In genomic region chr4:133863795-133864379, GRCm38 (mm10) we compare ENCODE assay signal across 10 mouse cellular contexts. TPM values are rescaled to one million over a fixed set of nuclear protein-coding genes. Genes with fewer than 3 reads are reported as not detected.
A peak's percentile ranks its signal among the peaks of the same experiment; 100 is the strongest.
DNase-seq lines count a peak whose midpoint lies in the region; ATAC-seq lines count a peak whose summit lies in the region.
"Had no signal": no experiment of that assay in that cellular context is flagged by ENCODE, and none has a peak within 500 bp of the region (broad histone marks: within the 10 kb centered on the region; RNA-seq: fewer than 3 reads in every experiment).

No protein-coding gene starts in this region.

- H3K4me2 ChIP-seq in kidney, embryonic 15.5 days = no peak overlapping the region
- no peak overlapping the region for H3K4me2 ChIP-seq in forebrain, embryonic 13.5 days
- no peak overlapping the region for H3K4me2 ChIP-seq in midbrain, embryonic 14.5 days (ENCODE audit: low read length)
- H3K4me2 ChIP-seq in heart, embryonic 11.5 days = no peak overlapping the region
- H3K4me2 ChIP-seq: limb, embryonic 15.5 days had no signal

- H3K9ac ChIP-seq in kidney, embryonic 15.5 days = no peak overlapping the region
- H3K9ac ChIP-seq in forebrain, embryonic 13.5 days = peak overlapping the region; percentile 14
- peak overlapping the region; percentile 26; the same call in 1 of the 2 replicates for H3K9ac ChIP-seq in midbrain, embryonic 14.5 days (replicated peaks; ENCODE audit: low read length)
- H3K9ac ChIP-seq in heart, embryonic 11.5 days (ENCODE audit: low read depth, low read length) = no peak overlapping the region; the same call in 1 of the 2 replicates
- H3K9ac ChIP-seq: limb, embryonic 15.5 days had no signal

- H3K27me3 ChIP-seq in kidney, embryonic 15.5 days = no peaks in the 10 kb centered on the region
- no peaks in the 10 kb centered on the region for H3K27me3 ChIP-seq in forebrain, embryonic 13.5 days
- H3K27me3 ChIP-seq in midbrain, embryonic 14.5 days (ENCODE audit: control insufficient read depth, insufficient read depth, low read length) = no peaks in the 10 kb centered on the region
- H3K27me3 ChIP-seq in heart, embryonic 11.5 days (ENCODE audit: control insufficient read depth, insufficient read depth, low read length) = no peaks in the 10 kb centered on the region
- H3K27me3 ChIP-seq: limb, embryonic 15.5 days had no signal

- H3K36me3 ChIP-seq in kidney, embryonic 15.5 days = peaks cover 56% of the 10 kb centered on the region
- 0 out of 2 replicates have a peak, but pooled peaks cover 7% of the 10 kb centered on the region for H3K36me3 ChIP-seq in forebrain, embryonic 13.5 days (ENCODE audit: poor library complexity, severe bottlenecking)
- H3K36me3 ChIP-seq in midbrain, embryonic 14.5 days (ENCODE audit: control insufficient read depth, insufficient read depth, low read length) = peaks cover 10% of the 10 kb centered on the region
- 0 out of 2 replicates have a peak, but pooled peaks cover 3% of the 10 kb centered on the region for H3K36me3 ChIP-seq in heart, embryonic 11.5 days (ENCODE audit: control insufficient read depth, insufficient read depth, low read length)

- peak overlapping the region; percentile 84 for H3K27ac ChIP-seq in kidney, embryonic 15.5 days
- peak overlapping the region; percentile 52 for H3K27ac ChIP-seq in forebrain, embryonic 13.5 days
- peak overlapping the region; percentile 37; the same call in 1 of the 2 replicates for H3K27ac ChIP-seq in midbrain, embryonic 14.5 days (replicated peaks; ENCODE audit: low read depth, low read length)
- H3K27ac ChIP-seq in heart, embryonic 11.5 days (ENCODE audit: low read depth, low read length) = no peak overlapping the region
- H3K27ac ChIP-seq: macrophage had no signal

- H3K9me3 ChIP-seq in kidney, embryonic 15.5 days (replicated peaks) = no peaks in the 10 kb centered on the region
- H3K9me3 ChIP-seq in forebrain, embryonic 13.5 days (replicated peaks) = no peaks in the 10 kb centered on the region
- H3K9me3 ChIP-seq in midbrain, embryonic 14.5 days (ENCODE audit: control insufficient read depth, low read length) = no peaks in the 10 kb centered on the region
- H3K9me3 ChIP-seq in heart, embryonic 11.5 days (replicated peaks; ENCODE audit: control insufficient read depth, low read length) = no peaks in the 10 kb centered on the region
- H3K9me3 ChIP-seq: limb, embryonic 15.5 days had no signal

- peak; percentile 49 to 74 for DNase-seq in adrenal gland, adult (ENCODE audit: inconsistent age in 2 of 2, low spot score in 1 of 2)
- DNase-seq in adrenal gland, adult 8-10 months = no peak
- no peak for DNase-seq in kidney, adult 8-10 months
- DNase-seq in midbrain, embryonic 14.5 days = no peak
- DNase-seq in frontal cortex, adult 2 months (ENCODE audit: extremely low spot score in 1 of 2, low spot score in 1 of 2) = no peak

- H3K4me3 ChIP-seq in kidney, embryonic 15.5 days (replicated peaks) = no peak overlapping the region
- no peak overlapping the region for H3K4me3 ChIP-seq in forebrain, embryonic 13.5 days
- H3K4me3 ChIP-seq in midbrain, embryonic 14.5 days (replicated peaks; ENCODE audit: low read depth, low read length) = no peak overlapping the region
- H3K4me3 ChIP-seq in heart, embryonic 11.5 days (ENCODE audit: low read depth, low read length) = no peak overlapping the region
- H3K4me3 ChIP-seq: limb, embryonic 15.5 days had no signal

- ATAC-seq in kidney, embryonic 15.5 days (replicated peaks; ENCODE audit: low FRiP score) = peak; percentile 57
- no peak for ATAC-seq in forebrain, embryonic 13.5 days
- ATAC-seq in midbrain, embryonic 14.5 days (ENCODE audit: low FRiP score, low TSS enrichment) = no peak
- ATAC-seq in heart, embryonic 11.5 days (replicated peaks; ENCODE audit: insufficient number of reproducible peaks, low FRiP score, low TSS enrichment) = no peak

- 50% methylated on average over 12 of the region's 12 CpGs for WGBS in kidney, embryonic 15.5 days
- WGBS in forebrain, embryonic 13.5 days = 40% methylated on average over 12 of the region's 12 CpGs
- 35% methylated on average over 12 of the region's 12 CpGs for WGBS in midbrain, embryonic 14.5 days
- WGBS in heart, embryonic 11.5 days (ENCODE audit: insufficient replicate concordance) = 67% methylated on average over 12 of the region's 12 CpGs

- H3K4me1 ChIP-seq in kidney, embryonic 15.5 days = peaks cover 30% of the 10 kb centered on the region
- H3K4me1 ChIP-seq in forebrain, embryonic 13.5 days = peaks cover 16% of the 10 kb centered on the region
- H3K4me1 ChIP-seq in midbrain, embryonic 14.5 days (ENCODE audit: control insufficient read depth, insufficient read depth, low read length) = peaks cover 12% of the 10 kb centered on the region; the same call in 1 of the 2 replicates
- peaks cover 4% of the 10 kb centered on the region; the same call in 1 of the 2 replicates for H3K4me1 ChIP-seq in heart, embryonic 11.5 days (ENCODE audit: control insufficient read depth, insufficient read depth, low read length)

RNA-seq across cellular contexts. Expression of gene Rps6ka1, which starts 23.7 kb away (rescaled TPM):
- 10 to 100 TPM; 16.4 to 25.7 (median 22.8) TPM for total RNA-seq in adrenal gland, adult 8-10 months (2022)
- polyA plus RNA-seq in kidney, embryonic 15.5 days (2015; fragmentation: Nextera tagmentation; extraction: Ambion mirVana) = 44.5 and 47.5 TPM in 2 replicates
- polyA plus RNA-seq in forebrain, embryonic 13.5 days (2015; fragmentation: Nextera tagmentation; extraction: Ambion mirVana) = 14.5 and 15.2 TPM in 2 replicates
- polyA plus RNA-seq in midbrain, embryonic 14.5 days (2014; fragmentation: Nextera tagmentation; extraction: Ambion mirVana) = 18.8 and 22.0 TPM in 2 replicates
- polyA plus RNA-seq in heart, embryonic 11.5 days (2014; fragmentation: Nextera tagmentation; extraction: Ambion mirVana) = 20.9 and 23.1 TPM in 2 replicates
- 10.8 and 12.8 TPM in 2 replicates for polyA plus RNA-seq in frontal cortex, adult 2 months (2012; rRNA removed)

Comparison
In these comparisons a context has a peak if more than half of its experiments do, and no peak if none do; other contexts are left out.
1. DNase-seq: peak in adrenal gland, adult (2 of 2); none in adrenal gland, adult 8-10 months (single experiment), kidney, adult 8-10 months (0 of 2), midbrain, embryonic 14.5 days (single experiment) and frontal cortex, adult 2 months (0 of 2).
2. H3K9ac ChIP-seq: peak in forebrain, embryonic 13.5 days (single experiment) and midbrain, embryonic 14.5 days (single experiment); none in kidney, embryonic 15.5 days (single experiment) and heart, embryonic 11.5 days (single experiment).